Mouse (Mus musculus): ENCODE measurements around the gene Surf6. TPM values are rescaled to one million over a fixed set of nuclear protein-coding genes. Genes with fewer than 3 reads are reported as not detected.

The Surf6 gene
- 10 to 100 TPM; 32.3 to 33.8 TPM for total RNA-seq (2021)

DNA sequence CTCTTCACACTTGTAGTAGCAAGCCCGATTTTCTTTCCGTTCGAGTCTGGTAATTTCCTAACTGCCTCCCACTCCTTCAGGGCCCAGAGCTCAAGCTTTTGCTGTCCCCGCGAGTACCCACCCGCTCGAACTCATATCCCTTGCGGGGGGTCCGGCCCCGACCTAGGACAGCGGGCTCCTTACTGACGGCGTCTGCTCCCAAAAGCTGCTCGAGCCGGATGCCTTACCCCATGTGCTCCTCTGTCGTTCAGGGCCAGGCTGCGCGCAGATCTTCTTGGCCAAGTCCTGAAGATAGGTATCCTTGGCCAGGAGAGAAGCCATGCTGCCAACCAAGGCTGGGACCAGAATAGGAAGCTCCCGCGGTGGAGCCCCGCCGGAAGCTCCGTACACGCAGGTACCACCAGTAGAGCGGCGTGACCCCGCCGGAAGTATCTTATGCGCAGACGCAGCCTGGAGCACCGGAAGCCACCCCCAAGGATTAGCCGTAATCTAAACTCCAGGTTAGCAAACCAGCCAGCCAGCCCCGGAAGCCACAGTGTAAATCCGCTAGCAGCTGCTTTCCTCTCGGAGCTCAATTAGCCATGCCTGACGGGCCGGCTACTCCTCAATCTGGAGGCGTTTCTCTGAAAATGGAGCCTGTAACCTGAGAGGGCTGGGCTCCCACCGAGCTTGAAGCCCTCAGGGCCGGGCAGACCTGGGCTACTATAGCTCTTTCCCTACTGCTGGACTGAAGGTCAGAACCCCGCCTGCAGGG is at the start of gene Surf6:
Gene Surf6 (minus strand): TSS at position 413 of the 754 bp plus-strand sequence.
- intact Hi-C loops (cut with DNase I): loop anchor here (5.0 kb wide), 1 partner anchor 255 kb away; no protein-coding TSS in a partner anchor
- DNase-seq: peak; percentile 93

DNA sequence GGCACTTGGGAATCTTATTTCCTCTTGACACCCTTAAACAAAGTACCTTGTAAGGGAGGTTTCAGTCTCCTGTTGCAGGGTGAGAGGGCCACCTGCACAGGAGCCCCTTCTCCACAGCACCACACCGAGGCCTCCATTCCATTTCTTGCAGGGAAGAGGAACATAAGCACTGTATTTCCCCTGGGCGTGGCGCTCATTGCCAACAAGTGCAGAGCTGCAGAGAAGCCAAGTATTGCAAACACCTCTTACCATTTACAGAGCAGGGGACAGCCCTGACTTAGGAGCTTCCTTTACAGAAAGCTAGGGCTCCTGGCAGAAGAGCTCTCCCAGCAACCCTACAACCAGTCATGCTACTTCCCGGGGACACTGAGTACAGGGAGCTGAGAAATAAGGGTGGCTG is 49.5 kb upstream of the Surf6 start:
- intact Hi-C loops (cut with DNase I): no loop called here
- no peak for DNase-seq

DNA sequence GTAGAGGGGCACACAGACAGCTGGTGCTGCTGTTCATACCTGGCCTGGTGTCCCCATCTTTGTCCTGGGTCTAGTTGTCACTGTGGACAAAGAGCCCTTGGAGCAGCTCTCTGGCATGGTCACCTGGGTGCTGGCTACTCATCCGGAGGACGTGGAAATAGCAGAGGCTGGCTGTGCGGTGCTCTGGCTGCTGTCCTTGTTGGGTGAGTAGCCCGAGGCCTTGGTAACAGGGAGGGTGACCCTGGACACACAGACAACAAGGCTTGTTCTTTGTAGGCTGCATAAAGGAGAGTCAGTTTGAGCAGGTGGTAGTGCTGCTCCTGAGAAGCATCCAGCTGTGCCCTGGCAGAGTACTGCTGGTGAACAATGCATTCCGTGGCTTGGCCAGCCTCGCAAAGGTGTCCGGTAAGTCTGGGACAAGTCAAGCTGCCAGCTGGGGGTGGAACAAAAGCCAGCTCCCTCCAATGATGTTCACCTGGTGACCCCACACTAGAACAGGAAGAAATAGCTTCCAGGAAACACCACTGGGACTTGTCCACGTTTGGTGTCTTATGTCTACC is 48.7 kb upstream of the Surf6 start:
- no peak for DNase-seq
- intact Hi-C loops (cut with DNase I): no loop called here

DNA sequence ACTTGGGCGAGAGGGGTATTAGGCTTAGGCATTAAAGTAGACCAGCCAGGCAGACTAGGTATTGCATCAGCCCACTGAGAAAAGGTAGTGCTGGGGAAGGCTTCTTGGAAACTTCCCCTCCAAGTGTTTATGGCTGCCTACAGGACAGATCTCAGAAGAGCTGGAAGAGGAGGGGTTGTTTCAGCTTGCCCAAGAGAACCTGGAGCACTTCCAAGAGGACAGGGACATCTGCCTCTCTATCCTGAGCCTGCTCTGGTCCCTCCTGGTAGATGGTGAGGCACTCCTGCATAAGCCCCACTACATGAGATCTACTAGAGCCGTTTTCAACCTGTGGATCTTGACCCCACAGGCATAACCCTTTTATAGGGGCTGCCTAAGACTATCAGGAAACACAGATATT is 47.7 kb upstream of the Surf6 start:
- intact Hi-C loops (cut with DNase I): no loop called here
- no peak for DNase-seq

DNA sequence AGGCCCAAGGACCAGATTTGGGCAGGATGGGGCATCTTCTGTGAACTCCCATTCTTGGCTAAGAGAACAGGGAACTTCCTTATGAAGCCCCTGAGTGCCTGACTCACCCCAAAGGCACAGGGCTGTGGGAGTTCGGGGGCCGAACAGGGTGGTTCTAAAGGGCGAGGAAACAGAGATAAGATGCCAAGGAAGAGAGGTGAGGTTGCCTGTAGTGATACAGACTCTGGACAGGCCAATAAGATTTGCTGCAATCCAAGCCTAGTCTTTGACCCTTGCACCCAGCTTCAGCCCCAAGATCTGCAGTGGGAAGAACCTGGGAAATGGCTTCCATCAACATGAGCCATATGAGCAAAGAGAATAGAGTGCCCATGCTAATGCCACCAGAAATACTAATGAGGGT is 40.6 kb upstream of the Surf6 start:
- intact Hi-C loops (cut with DNase I): no loop called here
- no peak for DNase-seq

DNA sequence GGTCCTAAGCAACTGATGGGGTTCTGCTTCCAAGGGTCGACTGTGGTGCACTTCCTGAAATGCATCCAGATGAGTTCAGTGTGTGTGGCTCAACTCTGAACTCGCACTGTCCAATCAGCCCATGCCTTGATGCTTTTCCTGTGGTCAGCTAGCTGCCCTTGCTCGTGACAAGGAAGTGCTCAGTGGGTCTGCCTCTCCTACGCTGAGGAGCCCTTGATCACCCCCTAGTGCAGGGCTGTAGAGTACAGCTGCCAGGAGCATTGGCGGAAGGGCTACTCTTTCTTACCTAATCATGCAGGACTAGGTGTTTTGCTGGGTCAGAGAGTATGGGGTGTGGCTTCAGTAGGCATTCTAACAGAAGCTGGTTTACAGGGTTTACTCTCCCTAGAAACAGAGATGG is 38.9 kb upstream of the Surf6 start:
- intact Hi-C loops (cut with DNase I): no loop called here
- no peak for DNase-seq

DNA sequence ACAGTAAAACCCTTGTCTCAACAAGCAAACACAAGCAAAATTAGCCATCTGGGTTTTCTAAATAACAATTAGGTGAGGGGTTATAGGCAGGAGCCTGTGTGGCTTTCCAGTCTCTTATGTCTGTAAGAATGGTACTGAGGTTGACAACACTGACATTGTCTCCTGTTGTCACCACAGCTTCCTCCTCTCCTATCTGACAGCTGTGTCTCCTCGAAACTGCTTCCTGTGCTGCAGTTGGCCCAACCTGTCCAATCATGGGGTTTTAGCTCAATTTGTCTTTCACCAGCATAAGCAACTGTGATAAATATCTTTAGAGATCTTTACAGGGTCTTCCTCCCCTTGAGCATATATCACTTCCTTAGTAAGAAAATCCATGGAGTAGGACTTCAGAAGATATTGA is 33.7 kb upstream of the Surf6 start:
- intact Hi-C loops (cut with DNase I): loop anchor here (10.0 kb wide), 1 partner anchor 98 kb away; no protein-coding TSS in a partner anchor
- no peak for DNase-seq

DNA sequence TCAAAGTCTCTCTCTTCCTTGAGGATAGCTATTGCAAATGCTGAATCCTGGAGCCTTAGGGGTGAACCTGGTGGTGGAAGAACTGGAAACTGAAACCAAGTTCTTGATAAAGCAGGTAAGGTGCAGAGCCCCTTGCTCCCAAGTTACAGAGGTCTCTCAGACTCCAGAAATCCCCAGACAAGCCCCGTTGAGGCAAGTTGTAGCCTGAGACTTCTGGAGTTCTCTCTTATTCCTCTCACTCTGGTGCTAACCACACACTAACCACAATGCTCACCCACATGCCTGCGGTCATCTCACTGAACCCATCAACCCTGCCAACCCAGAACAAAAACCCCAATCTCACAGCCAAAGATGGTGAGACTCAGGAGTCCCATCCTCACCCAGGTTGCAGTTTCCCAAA is 32.6 kb upstream of the Surf6 start:
- intact Hi-C loops (cut with DNase I): loop anchor here (10.0 kb wide), 1 partner anchor 100 kb away; no protein-coding TSS in a partner anchor
- DNase-seq: no peak

DNA sequence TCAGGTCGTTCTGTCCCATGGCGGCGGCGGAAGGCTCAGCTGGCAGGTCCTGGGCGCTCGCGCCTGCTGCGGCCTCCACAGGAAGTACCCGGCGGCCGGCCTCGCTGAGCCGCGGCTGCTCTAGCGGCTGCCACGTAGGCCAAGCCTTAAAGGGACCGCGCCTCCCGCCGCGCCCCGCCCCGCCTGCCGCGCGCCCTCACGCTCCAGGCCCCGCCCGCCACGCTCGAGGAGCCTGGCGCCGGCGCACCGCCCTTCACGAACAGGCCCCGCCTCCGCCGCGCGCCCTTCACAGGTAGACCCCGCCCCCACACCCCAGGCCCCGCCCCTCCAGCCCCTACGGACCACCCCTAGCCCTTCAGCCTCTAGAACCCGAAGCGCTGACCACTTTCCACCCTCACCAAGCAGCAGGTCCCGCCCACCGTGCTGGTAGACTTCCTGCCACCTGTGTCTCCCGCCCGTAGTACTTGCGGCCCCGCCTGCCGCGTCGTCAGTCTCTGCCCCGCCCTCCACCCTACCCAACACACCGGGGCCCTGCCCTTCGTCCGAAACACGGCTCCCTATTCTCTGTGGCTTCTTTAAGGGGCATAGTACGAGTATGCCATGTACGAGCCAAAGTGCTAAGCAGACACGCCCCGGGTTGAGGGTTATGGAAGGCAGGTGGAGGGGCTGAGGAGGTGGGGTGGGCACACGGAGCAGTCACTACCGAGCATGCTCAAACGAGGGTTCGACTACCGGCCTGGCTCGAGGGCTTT is 30.8 kb upstream of the Surf6 start, which contains the start of the genes Surf4 and Stkld1:
Gene Surf4 (minus strand): TSS at position 625 of the 752 bp plus-strand sequence.
Gene Stkld1 (plus strand): TSS at position 744 of the 752 bp plus-strand sequence.
- intact Hi-C loops (cut with DNase I): loop anchor here (5.0 to 10.0 kb wide), 2 partner anchors 101 to 304 kb away; no protein-coding TSS in a partner anchor
- peak; percentile 93 for DNase-seq

DNA sequence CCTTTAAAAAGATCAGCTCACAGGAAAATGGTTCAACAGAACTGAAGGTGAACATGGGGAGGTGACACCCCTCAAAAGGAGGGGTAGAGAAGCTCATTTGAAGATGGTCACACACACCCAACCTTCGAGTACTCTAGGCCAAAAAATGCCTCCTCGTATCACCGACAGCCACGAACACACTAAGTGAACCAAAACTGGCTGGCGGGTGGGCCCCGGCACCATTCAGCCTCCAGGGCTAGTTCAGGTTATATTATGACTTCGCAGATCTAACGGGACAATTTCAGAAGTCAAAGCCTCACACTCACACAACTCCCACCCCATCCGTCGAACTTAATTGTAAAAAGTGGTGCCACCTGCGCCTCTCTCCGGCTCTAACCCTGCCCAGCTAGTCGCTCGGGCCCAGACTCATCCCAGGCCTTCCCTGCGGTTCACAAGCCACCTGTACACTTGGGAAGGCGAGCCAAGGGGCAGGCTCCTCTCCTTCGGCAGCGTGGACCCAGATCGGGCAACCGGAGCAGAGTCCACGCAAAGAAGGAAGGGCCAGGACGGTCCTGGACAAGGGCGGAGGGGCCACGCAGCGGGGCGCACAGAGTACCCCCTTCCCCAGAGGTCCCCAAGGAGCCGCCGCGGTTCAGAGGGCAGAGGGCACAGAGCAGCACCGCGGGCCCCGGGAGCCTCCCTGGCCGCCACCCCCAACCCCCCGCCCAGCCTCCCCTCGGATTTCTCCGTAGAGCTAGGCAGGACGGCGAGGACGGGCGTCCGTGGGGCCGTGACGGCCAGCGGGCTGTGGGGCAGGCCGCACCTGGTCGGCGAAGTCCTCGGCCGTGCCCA is 30.0 kb upstream of the Surf6 start:
- peak; percentile 37 for DNase-seq
- intact Hi-C loops (cut with DNase I): loop anchor here (5.0 to 10.0 kb wide), 2 partner anchors 102 to 305 kb away; no protein-coding TSS in a partner anchor

DNA sequence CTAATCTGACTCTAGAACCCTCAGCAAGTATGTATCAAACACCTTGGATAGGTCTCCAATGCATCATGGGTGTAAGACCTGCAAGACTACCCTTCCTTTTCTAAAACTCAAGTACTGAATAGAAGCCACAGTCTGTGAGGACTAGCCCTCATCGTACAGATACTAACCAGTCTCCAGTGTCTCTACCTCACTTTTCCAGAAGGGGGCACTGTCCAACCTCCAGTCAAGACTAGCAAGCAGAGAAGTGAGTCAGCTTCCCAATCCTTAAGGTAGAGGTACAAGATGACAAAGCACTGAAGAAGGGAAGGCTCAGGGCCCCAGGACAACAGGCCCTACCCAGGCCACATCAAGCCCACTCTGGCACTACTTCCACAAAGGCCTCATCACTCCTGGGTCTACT is 27.7 kb upstream of the Surf6 start:
- intact Hi-C loops (cut with DNase I): loop anchor here (5.0 to 10.0 kb wide), 2 partner anchors 104 to 307 kb away; no protein-coding TSS in a partner anchor
- peak; percentile 60 for DNase-seq

DNA sequence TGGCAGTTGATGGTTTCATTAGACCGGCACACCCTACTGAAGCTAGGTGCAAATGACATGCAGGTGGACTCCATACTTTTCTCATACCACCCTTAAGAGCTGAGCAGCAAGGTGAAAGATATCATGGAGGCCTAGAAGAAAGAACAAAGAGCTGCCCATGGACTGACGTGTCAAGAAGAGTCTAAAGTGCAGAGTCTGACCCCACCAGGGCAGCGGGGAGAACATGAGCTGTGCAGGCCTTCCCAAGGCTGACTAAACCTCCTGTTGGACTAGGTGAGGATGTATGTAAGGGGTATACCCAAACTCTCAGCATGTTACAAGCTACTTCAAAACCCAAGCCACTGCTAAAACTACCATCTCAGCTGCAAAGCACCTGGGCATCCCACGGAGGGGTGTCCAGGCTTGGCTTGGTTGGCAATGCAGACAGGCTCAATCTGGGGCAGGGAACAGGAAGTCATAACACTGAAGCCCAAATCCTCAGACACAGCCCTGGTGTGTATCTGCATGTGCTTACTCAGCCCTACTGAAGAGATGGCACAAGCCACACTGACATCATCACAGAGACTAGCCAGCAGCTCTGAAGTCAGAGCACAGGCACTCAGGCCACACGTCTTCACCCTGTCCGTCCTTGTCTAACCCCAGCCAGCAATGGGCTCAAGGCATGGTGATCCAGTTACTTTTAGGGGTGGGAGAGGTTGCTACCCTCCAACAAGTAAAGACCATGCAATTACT is 25.2 kb upstream of the Surf6 start:
- intact Hi-C loops (cut with DNase I): no loop called here
- DNase-seq: no peak

DNA sequence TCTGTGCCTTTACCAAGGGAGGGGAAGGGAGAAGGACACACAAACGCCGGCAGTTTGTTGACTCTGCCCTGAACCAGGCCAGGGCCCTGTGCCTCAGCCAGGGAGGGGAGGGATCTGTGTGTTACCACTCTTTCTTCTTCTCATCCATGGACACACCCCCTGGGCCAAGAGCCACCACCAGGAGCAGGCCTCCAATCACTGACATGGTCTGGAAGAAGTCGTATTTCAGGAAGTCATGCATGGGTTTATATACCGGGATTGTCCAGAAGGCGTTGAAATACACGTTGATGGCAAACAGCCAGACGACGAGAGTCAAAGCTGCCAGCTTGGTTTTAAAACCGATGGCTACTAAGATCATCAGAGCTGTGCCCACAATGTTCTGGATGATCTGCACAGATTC is 19.1 kb upstream of the Surf6 start:
- intact Hi-C loops (cut with DNase I): no loop called here
- DNase-seq: no peak

DNA sequence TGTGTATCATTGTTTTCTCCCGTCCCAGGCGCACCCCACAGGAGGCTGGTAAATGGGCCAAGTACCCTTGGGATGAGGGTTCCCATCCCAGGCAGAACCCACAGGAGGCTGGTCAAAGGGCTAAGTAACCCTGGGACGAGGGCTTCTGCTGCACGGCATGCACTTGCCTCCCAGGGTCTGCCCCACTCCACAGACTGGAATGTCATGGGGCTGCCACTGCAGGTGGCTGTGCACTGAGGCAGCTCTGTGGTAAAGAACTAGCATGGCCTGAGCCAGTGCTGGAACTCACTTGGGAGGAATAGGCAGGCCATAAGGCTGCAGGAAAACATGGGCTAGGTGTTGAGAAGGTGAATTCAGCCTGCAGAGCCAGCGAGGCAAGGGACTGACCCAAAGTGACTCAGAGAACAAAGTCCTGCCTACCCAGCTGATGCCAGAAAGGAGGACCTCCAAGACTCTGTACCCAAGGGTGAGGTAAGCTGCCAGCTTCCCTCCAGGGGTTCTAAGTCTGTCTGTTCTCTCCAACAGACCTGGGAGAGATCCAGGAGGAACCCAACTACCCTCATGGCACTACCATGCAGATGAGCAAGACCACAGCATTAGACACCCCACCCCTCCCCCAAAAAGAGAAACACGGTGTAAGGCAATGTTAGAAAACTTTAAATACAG is 17.6 kb upstream of the Surf6 start:
- no peak for DNase-seq
- intact Hi-C loops (cut with DNase I): no loop called here

DNA sequence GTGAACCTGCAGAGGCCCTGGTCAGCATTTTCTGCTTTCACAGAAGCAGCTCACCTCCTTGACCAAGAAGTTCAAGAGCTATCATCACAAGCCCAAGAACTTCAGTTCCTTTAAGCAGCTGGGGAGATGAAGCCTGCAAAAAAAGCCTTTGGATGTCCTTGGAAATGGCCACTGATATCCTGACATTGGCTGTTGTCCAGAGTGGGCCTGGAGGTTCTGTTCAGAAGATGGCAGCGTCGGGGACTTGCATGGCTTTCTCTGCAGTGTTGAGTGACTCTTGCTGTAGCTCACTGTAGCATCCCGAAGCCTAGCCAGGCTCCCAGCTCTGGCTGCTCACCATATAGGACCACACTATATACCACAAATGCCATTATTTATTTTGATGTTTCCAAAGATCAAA is 17.0 kb upstream of the Surf6 start:
- intact Hi-C loops (cut with DNase I): no loop called here
- no peak for DNase-seq

DNA sequence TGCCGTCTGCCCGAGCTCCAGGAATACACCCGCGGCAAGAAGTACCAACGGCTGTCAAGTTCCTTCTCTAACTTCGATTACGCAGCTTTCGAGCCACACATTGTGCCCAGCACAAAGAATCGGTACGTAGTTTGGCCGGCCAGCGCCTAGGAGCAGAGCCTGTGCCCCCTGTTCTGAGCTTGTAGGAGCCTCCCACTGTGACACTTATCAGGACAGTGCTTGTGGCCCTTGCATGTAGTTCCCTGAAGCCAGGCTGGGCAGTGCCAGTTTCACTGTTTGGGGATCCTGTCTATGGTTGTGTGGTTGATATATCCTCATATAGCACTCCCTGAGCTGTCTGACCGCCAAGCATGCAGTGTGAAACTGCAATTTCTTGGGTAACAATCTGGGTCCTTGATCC is 14.1 kb upstream of the Surf6 start:
- no peak for DNase-seq
- intact Hi-C loops (cut with DNase I): no loop called here

DNA sequence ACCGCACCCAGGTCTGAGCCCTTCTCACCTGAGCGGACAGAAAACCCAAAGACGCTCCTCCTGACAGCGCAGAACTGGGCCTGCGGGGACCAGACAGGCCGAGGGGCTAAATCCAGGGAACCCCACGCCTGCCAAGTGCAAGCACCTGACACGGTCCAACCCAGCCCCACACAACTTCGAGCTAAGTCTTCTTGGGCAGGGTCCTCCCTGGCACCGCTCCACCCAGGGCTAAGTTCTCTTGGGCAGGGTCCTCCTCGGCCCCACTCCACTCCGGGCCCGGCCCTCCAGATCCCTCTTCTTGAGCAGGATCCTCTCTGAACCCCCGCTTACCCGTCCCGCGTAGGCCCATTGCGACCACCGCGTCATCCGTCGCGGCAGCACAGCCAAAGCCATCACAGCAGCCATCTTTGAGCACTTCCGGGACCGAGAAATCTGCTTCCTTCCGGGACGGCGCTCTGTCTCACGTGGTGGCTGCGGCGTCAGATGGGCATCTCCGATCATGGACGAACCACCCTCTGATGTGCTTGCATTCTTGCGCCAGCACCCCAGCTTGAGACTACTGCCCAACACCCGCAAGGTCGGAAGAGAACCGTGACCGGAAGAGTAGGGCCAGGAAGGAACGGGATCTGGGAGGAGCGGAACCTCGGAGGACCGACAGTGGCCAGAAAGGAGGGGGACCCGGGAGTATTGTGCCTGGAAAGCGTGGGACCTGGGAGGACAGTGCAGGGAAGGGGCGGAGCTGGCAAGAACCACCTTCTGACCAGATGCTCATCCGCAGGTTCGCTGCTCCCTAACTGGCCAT is 13.4 kb upstream of the Surf6 start, which contains the start of the genes Surf2 and Surf1:
Gene Surf2 (plus strand): TSS at position 441 of the 802 bp plus-strand sequence.
Gene Surf1 (minus strand): TSS at position 604 of the 802 bp plus-strand sequence.
- peak; percentile 82 for DNase-seq
- intact Hi-C loops (cut with DNase I): no loop called here
